Mouse (Mus musculus) ZHBTc4 (cell line): ENCODE data around the gene Ccdc88a.
"Not testable (repeated sequence)": the region's sequence is repeated elsewhere in the genome, so short reads cannot be mapped to it uniquely, and the experiment has no call there.

Experiments used
- DNase-seq: peaks from one replicate; pipeline ENCODE4 v3.0.0-alpha.2; 2011; ENCODE audit warnings: low read depth, low spot score

Ccdc88a gene

DNA sequence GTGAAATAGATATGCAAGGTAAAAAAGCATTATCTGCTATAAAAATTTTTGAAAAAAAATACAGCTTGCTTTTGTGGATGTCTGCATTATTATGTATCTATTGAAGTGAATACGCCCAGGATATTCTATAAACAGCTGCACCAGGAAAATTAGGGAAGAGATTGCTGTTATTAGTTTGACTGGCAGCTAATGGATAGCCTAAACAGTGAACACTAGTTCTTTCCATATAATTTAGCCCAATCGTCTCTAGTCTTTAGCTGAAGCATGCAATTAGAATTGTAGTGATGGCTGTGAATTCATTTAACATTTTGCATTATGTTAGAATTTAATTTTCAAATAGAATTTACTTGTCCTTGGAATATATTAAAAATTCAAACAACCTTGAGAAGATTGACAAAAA is 75.3 kb downstream of the Ccdc88a start:
- DNase-seq: no peak

DNA sequence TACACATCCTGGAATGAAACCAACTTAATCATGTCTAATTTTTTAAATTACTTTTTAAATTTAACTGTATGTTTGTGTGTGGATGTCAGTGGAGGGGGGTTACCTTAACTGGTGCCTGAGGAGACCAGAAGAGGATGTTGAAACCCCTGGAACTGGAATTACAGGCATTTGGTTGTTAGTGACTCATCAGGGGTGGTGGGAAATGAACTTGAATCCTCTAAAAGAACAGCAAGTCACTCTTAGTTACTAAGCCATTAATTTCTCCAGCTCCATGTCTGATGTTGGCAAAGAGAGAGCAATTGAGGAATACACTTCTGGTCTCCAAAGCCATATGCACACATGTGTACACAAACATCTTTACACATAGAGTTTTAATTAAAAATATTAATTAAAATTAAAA is 101.2 kb downstream of the Ccdc88a start:
- no peak for DNase-seq

DNA sequence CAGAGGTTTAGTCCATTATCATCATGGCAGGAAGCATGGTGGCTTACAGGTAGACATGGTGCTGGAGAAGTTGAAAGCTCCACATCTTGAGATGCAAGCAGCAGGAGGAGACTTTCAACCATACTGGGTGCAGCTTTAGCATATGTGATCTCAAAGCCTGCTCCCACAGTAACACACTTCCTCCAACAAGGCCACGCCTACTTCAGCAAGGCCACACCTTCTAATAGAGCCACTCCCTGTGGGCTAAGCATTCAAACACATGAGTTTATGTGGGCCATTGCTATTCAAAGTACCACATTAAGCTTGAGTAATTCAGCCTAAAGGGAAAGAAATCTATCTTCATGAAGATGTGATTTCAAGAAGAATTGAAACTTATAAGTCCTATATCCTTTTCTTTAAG is 119.7 kb downstream of the Ccdc88a start:
- peak; percentile 12 for DNase-seq

DNA sequence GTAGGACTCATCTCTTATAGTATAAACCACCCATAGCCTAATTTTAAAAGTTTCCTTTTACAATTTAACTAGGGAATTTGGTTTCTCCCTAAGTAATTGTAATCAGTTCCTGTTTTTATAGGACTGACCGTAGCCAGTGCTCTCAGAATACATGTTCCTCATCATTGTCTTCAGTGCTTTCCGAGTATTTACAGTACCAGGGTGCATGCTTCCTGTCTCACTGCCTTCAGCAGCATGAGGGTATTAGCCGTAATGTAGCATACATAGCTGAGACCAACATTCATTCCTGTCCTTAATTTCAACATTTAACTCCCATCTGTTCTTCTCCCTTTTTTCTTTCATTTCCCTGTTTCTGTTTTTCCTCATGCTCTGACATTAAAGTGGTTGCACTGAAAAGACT is 123.5 kb downstream of the Ccdc88a start:
- no peak for DNase-seq

DNA sequence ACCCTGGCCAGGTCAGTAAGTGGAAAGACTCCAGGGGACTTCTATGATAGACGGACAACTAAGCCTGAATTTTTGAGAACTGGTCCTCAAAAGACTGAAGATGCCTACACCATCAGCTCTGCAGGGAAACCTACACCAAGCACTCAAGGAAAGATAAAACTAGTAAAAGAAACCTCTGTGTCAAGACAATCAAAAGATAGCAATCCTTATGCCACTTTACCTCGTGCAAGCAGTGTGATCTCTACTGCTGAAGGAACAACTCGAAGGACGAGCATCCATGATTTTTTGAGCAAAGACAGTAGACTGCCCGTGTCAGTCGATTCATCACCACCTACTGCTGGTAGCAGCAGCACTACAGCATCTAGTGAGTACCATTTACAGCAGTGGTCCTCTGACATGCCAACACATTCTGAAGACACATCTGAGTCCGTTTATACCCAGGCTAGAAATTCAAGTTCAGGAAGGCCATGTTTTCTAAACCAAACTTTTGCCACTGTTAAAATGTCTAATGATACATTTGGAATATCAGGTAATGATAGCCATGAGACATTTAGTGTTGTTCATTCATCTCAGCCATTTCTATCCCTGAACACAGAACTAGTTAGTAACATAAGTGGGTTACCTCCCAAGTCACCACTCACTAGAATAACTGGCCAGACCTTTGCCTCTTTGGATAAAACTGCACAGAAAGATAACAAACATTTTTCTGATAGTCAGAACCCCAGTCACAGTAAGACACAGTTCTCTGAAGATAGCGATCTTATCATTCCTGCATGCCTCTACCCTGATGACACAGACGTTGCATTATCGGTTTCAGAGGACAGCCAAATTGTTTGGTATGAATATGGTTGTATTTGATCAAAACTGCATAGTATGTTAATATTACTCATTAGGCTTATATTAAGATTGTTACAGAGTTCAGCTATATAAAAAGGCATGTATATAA is 130.8 kb downstream of the Ccdc88a start:
- DNase-seq: no peak

DNA sequence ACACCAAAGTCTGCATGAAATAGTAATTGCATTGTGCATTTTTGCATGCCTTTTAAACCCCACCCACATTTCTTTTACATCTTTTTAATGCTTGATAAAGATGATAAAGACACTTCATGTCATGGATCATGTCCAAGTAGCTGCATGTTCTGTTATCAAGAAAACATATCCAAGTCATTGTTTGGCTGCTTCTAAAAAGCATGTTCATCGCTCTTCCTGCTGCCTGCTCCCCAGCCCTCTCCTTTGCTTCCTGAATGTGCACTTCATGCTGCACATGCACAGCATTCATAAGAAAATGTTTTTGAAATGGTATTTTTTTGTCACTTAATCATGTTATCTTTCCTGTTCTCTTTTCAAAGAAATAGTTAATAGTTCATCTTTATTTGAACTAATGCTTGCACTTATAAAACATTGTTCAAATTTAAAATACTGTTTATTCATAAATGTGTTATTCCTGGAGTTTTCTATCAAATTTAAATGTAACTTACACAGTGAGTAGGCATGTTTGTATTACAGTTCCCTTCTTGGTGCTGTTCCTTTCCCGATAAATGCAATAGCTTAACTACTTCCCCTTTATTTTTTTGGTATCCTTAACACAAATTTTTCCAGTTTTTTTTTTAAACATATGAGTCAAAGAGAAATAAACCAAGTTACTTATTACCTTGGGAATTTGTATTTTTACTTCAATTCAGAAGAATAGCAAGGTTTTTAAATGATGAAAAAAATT is 131.6 kb downstream of the Ccdc88a start:
- no peak for DNase-seq

DNA sequence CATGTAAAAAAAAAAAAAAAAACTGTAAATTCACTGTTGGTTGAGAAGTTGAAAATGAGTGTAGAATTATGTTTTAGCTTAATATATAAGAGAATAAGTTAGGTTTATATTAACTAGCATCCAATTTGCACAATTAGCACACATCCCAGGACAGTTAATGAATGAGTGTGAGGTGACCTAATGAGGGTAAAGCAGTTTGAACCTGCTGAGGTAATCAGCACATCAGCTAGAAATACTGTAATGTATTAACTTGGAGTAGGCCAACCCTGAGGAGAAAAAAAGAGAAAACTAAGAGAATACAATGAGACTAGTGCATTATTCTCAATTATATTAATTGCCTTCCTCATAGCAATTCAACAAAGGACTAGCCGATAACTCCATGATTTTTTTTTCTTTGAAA is 136.0 kb downstream of the Ccdc88a start:
- no peak for DNase-seq

DNA sequence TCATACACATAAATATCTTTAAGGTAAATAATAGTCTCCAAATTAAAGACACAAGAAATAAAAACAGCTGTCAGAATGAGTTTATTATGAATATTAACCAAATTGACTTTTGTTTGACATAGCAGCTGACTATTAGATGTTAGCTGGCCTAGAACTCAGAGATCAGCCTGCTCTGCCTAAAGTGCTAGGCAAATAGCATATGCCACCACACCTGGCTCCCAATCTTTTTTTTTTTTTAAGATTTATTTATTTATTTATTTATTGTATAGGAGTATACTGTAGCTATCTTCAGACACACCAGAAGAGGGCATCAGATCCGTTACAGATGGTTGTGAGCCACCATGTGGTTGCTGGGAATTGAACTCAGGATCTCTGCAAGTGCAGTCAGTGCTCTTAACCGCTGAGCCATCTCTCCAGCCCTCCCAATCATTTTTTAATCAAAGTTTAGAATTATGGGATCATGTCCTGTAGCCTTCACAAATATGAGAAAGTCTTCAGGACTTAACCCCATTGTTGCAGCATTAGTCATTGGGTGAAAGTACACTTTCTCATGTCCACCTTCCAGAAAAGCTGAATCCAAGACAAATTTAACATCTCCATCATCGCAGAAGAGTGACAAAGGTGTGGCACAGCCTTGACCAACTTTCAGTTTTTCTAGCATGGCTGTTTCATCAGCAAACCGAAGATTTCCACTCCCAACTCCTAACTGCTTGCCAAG is 139.5 kb downstream of the Ccdc88a start:
- DNase-seq: no peak

DNA sequence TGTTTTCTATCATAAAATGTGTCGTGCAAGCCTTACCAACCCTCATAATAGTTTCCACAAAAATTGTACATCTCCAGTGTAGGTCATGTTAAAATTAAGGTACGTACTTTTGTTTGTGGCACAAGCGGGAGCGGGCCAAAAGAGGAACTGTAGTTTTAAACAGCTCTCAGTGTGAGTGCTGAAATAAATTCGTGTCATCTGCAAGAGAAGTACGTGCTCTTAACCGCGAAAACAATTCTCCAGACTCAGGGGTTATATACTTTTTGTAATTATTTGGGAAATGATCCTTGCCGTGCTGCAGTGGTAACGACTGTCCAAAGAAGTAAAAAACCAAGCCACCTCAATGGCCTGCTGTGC is 140.8 kb downstream of the Ccdc88a start:
- peak; percentile 10 for DNase-seq

DNA sequence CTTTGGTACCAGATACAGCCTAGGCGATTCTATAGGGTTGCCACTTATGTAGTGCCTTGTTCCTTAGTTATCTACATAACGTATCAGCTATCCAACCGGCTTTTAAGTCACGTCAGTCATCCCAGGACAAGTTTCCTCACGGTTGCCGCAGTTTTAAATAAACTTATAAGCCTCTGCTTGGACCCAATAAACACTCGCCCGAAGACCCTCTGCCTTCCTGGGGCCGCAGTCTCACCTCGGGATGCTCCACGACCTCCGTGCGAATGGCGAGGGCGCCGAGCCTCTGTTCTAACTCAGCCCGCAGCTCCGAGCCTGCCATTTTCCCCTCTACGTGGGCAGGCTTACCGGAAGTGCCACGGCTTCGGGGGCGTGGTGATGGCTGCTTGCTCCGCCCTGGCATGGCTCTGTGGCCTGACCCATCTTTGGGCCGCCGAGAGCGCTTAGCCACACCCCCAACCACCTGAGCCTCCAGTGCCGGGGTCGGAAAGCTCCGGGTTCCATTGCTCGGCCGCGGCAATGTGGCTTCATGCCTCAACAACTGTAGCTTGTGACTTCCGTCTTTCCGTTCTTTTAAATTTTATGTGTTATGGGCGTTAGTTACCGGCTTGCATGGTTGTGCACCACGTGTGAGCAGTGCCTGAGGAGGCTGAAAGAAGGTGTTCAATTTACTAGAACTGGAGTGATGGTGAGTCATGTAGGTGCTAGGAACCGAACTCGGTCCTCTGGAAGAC is 141.4 kb downstream of the Ccdc88a start, which contains the start of gene Prorsd1:
Gene Prorsd1 (minus strand): TSS at position 352 of the 731 bp plus-strand sequence.
- DNase-seq: peak; percentile 98

DNA sequence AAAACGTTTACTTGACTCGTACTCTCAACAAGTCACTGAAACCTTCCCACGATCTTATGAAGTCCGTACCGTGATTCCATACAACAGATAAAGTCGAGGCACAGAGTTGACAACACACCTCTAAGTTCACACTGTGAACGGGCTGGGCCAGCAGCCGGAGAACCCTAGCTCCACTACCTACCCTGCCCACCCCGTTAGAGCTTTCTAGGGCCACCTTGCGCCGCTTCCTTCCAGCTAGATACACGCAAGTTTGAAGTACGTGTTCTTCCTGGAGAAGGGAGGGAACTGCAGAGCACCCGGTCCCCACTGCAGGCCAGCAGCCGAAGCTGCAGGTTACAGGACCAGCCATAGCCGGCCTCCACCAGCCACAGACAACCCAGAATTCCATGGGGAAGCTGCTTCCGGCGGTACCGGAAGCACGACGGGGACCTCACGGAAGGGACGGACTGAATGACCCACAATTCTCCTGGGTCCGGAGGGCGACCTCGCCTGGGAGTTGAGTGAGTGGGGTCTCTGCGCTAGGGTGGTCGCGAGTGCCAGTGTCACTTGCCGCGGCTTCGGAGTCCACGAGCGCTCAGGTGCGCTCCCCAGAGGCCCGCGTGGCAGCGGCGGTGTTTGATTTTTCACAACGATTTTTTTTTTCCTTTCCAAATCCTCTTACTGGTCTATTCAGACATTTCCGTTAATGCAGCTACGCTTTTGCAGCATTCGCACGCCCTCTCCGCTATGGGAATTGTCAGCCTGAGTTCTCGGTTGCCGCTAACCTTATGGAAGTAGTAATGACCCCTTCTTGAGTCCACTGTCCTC is 152.7 kb downstream of the Ccdc88a start, which contains the start of gene Mtif2:
Gene Mtif2 (plus strand): TSS at position 421 of the 807 bp plus-strand sequence.
- peak; percentile 96 for DNase-seq

DNA sequence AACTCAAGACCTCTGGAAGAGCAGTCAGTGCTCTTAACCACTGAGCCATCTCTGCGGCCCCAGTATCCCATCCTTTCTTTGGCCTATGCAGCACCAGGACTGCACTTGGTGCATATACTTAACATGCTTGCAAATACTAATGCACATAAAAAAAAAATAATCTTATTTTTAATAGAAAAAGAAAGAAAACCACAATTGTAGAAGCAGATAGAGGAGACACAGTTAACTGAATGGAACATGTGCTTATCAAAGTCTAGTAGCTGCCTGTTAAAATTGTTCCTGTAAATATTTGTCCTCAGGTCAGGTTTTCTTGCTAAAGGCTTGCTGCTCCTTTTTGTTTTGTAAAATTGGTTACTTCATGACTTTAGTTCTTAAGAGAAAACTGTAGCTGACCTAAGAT is 164.7 kb downstream of the Ccdc88a start:
- DNase-seq: no peak

DNA sequence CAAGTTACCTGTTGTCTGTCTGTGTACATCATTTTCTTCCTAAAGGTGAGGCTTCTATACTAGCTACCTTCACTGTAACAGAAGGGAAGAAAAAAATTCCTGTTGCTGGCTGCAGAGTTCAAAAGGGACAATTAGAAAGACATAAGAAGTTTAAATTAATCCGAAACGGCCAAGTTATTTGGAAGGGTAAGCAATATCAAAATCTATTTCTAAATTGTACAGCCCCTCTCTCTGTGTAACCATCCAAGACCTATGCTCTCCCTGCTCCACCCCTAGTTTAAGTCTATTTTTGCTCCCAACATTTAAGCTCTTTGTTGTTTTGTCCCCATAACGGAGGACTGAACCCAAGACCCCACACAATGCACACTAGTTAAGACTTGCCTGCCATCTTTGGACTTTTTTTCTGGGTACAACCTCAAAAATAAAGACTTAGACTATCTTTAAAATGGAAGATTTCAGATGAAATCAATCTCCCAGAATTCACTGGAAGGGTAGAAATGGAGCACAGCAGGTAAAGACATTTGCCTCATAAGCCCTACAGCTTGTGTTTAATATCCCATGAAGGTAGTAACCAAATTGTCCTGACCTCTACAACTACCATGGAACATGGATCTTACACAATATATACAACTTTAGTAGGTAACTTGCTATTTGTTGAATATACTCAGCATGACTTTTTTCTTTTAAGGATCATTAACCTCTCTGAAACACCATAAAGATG is 170.9 kb downstream of the Ccdc88a start:
- no peak for DNase-seq

DNA sequence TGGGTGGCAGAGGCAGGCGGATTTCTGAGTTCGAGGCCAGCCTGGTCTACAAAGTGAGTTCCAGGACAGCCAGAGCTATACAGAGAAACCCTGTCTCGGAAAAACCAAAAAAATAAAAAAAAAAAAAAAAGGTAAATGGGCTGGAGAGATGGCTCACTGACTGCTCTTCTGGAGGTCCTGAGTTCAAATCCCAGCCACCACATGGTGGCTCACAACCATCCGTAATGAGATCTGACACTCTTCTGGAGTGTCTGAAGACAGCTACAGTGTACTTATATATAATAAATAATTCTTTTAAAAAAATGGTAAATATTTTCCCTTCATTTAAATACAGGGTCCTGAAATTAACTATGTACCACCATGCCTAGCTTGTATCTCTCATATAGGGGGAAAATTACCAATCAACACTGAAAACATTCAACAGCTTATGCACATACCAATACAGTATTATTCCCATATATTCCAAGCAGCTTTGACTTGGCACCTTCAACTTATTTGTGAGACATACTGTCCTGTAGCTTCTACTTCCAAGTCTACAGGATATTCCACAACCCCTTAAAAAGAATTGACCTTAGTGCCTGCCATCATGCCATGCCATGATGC is 171.8 kb downstream of the Ccdc88a start:
- not testable (repeated sequence) for DNase-seq

DNA sequence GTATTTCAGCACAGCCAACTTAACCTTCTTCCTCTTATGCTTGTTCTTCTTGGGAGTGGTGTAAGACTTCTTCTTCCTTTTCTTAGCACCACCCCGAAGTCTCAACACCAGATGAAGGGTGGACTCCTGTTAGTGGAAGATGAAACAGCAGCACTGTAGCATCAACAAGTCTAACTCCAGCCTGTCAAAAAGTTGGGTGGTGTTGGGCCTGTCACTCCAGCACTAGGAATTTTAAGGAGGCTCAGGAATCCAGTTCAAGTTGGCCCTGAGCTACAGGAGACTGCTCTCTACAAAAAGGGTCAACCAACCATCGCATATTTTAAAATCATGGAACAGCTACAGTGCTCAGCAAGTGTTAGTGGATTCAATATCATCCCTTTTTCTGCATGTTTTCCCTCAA is 172.8 kb downstream of the Ccdc88a start:
- peak; percentile 51 for DNase-seq

DNA sequence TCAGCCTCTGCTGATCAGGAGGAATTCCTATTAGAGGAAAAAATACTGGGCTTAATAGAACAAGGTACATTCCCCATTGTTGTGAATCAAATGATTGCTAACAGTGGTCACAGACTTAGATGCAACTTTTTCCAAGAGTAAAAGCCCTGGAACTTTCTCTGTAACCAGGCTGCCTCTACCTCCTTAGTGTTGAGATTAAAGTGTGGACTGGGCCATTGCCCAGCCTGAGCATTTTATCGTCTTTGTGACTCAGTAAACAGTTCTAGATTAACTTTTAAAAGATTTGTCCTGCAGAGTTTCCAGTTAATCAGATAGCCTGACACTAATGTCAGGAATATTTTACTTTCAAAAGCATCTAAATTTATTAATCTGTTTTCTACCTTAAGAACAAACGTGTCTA is 173.3 kb downstream of the Ccdc88a start:
- DNase-seq: no peak

DNA sequence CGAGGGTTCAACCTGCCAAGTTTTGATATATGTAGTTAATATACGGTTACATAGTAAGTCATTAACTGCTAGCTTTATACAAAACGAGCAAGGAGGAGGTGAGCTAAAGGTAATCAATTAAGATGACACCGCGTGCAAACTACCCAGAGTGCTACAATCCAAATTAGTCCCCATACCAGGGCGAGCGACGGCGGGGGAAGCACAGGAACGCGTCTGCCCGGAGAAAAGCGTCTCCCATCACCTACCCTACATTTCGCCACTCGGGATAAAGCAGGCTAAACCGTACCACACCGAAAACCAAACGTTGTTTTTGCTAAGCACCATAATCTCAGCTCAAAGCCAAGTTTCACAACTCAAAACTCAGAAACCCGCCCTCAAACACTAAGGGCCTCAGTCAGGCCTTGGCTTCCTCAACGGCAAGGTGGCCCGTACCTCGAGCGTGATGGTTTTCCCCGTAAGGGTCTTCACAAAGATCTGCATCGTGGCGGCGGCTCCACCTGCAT is 173.8 kb downstream of the Ccdc88a start:
- no peak for DNase-seq

DNA sequence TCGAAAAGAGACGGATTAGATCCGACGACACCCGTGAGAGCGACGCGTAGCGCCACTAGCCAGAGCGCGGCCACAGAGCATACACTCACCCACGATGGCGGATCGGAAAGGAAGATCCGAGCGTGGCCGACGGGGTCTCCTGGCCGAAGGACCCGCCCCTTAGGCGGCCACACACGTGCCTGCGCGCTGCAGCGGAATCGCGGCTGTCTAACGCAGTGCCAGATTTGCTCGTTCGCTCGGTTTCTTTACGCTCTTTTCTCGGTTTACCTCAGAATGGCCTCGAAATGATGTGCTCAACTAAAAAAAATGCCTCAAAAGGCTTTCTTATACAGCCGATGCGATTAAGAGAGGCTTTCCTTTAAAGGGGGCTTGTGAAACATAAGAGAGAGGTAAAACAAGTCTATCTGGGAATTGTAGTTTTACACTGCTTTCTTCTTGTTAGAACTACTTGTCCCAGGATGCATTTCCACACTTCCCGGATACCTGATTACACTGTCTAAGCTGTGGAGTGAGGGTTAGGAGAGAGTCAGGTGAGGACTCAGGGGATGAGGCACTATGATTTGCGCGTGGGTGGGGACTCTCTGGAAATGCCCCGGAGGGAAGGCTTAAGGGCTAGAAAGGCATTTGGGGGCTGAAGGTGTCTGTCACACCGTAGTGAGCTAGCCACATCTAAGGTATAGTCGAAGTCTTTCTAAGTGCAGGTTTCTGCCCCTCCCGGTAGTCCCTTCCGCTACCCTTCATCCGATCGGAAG is 174.5 kb downstream of the Ccdc88a start, which contains the start of the genes Clhc1 and Rps27a:
Gene Clhc1 (plus strand): TSS at position 199 of the 752 bp plus-strand sequence.
Gene Rps27a (minus strand): TSS at position 358 of the 752 bp plus-strand sequence.
- peak; percentile 93 for DNase-seq
